Mouse (Mus musculus) cortical plate, adult 2 months (tissue): ENCODE measurements at regions not wholly inside any gene's neighbourhood (a gene's known extent, or its start where the extent isn't known, plus 50 kb on each side); places are given as distances from the start of the nearest gene placed in this dataset.

ENCODE experiments used
- H3K27ac ChIP-seq: fragments of 200-500 bp; 2 replicates; pipeline ENCODE4 v1.5.1; 2012; ENCODE audit warnings: low read length, control low read depth, inconsistent platforms; ENCODE audit not compliant: insufficient read depth
- H3K4me1 ChIP-seq: fragments of 200-500 bp; 2 replicates; pipeline ENCODE4 v1.6.1; 2011; ENCODE audit warnings: low read length; ENCODE audit not compliant: control insufficient read depth, insufficient read depth
- H3K4me3 ChIP-seq: fragments of 200-500 bp; 2 replicates; pipeline ENCODE4 v1.5.1; 2011; ENCODE audit warnings: mild to moderate bottlenecking, low read length, control low read depth; ENCODE audit not compliant: insufficient read depth
- CTCF ChIP-seq: fragments of 200-500 bp; IDR thresholded peaks from 2 replicates; pipeline ENCODE4 v1.5.1; 2011; ENCODE audit warnings: mild to moderate bottlenecking, control low read depth, low read length; ENCODE audit not compliant: insufficient read depth; ENCODE audit errors: extremely low read depth
- POLR2A ChIP-seq: fragments of 200-500 bp; IDR thresholded peaks from 2 replicates; pipeline ENCODE4 v1.6.1; 2011; ENCODE audit warnings: mild to moderate bottlenecking, low read length, control low read depth; ENCODE audit not compliant: insufficient read depth; ENCODE audit errors: extremely low read depth

DNA sequence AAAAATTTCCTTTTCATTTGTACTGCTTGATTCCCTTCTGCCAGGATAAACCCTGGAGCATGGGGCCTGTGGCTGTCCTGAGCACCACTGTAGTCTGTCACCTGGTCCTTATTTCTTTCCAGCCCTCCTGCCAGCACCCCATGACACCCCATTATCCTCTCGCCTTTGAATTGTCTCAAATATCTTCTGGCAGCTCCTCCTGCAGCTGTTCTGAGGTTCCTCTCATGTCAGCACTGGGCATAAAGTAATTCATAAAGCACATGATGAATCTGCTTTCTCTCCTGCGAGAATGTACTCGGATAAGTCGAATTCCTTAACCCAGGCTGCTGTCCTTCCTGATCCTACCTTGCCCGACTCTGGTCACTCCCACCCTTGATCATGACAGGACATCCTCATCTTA is 195.1 kb downstream of the Sec61b start:
- Histone ChIP-seq H3K4me1 (no peaks in the 10 kb centered on the region), H3K27ac (no peak overlapping the region), H3K4me3 (no peak overlapping the region)
- TF ChIP-seq POLR2A, result no peak
- no peak for TF ChIP-seq CTCF

DNA sequence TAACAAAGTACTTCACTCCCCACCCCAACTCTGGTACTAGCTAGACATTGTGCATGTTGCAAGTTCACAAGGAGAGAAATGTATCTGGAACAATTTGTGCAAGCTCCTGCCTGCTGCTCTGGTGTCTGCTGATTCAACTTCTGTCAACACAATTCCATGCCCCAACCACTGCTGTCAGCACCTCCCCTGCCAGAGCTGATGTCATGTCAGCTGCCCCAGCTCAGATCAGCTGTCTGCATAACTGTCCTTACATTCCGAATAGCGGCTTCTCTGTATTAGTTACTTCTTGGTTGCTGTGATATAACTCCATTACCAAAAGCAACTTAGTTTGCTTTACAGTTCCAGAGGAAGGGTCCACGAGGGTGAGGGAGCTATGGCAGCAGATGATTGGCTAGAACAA is 196.0 kb downstream of the Sec61b start:
- H3K4me3 ChIP-seq, result no peak overlapping the region
- H3K27ac ChIP-seq, result no peak overlapping the region
- TF ChIP-seq CTCF (no peak), POLR2A (no peak)
- no peaks in the 10 kb centered on the region for H3K4me1 ChIP-seq

DNA sequence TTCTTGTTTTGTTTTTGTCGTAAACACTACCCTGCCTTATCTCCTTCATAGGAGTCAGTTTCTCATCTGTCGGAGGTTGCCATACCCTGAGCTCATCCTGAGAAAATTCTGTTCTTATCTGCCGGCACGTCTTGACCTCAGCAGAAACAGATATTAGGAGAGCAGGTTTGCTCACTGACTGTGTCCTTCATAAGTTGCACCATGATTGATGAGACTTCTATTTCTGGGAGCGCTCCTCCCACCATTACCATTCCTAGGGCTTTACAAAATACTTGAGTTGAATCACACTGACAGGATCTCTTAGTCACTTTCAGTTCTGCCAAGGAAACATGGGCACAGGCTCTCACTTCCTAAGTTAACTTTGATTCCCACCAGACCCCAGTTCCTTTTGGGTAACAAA is 196.9 kb downstream of the Sec61b start:
- H3K4me1 ChIP-seq, result no peaks in the 10 kb centered on the region
- TF ChIP-seq CTCF (no peak), POLR2A (no peak)
- H3K4me3 ChIP-seq, result no peak overlapping the region
- no peak overlapping the region for H3K27ac ChIP-seq

DNA sequence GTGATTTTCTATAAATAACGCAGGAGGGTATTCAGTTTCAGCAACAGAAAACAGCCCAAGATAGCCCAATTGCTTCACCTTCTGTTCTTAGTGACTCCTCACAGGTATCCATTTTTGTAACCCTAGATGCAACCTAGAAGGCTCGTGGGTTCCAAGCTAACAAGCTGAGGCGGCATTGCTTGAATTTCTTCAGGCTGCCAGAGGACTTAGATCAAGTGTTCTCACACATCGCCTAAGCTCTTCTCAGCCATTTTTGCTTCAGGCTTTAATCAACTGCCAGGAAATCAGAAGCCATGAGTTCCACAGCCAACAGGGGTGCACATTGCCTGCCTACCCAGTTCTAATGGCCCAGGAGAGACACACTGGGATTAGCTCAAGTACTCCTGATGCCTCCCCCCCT is 206.7 kb downstream of the Sec61b start:
- TF ChIP-seq CTCF (no peak), POLR2A (no peak)
- no peaks in the 10 kb centered on the region for H3K4me1 ChIP-seq
- no peak overlapping the region for H3K4me3 ChIP-seq
- H3K27ac ChIP-seq, result no peak overlapping the region

DNA sequence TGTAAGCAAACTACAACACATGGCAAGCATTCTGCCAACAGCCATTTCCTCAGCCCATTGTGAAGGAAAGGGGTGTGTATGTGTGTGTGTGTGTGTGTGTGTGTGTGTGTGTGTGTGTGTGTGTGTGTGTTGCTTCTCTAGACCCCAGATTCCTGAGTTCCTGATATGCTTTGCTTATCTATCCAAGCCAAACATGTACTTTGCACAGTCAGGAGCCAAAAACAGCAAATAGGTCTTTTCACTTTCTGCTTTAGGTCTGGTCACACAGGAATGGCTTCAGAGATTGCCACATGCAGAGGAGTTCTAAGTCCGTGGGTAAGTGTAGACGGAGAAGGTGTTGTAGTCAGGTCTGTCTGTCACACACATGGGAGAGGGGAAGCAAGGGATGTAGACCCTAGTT is 216.7 kb downstream of the Sec61b start:
- no peaks in the 10 kb centered on the region for H3K4me1 ChIP-seq
- H3K27ac ChIP-seq, result no peak overlapping the region
- no peak for TF ChIP-seq CTCF
- no peak for TF ChIP-seq POLR2A
- no peak overlapping the region for H3K4me3 ChIP-seq

DNA sequence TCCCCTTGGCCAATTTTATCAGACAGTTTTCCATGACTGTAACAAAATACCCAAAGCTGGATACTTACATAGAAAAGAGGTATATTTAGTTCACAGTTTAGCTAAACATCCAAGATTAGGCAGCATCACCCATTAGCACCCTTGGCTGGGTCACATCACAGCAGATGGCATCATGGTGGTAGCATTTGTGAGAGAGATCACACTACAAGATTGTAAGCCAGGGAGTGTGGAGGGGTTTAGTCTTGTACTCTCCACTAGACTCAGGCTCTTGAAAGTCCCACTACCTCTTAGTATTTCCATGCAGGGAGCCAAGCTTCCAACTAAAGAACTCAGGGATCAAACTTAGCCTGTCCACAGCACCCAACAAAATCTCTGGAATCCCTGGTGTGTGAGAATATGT is 218.2 kb downstream of the Sec61b start:
- TF ChIP-seq CTCF (no peak), POLR2A (no peak)
- Histone ChIP-seq H3K27ac (no peak overlapping the region), H3K4me1 (no peaks in the 10 kb centered on the region), H3K4me3 (no peak overlapping the region)

DNA sequence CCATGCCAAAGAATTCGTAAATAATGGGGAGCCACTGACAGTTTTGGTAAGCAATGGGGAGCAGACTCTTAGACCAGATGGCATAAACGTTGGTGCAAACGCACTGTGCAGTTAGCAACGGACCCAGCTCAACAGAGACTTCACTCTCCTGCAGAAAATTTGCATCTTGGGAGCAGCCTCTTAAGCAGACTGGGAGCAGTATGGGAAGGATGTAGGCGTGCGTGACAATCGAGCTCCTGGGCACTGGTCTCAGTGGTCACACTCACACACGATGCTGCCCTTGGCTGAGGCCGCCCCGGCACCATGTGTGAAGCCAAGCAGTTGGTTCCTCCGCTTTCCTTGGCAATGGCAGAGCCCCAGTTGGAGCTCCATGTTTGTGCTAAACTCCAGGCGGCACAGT is 218.8 kb downstream of the Sec61b start:
- H3K27ac ChIP-seq, result no peak overlapping the region
- TF ChIP-seq POLR2A (no peak), CTCF (no peak)
- no peaks in the 10 kb centered on the region for H3K4me1 ChIP-seq
- H3K4me3 ChIP-seq, result no peak overlapping the region

DNA sequence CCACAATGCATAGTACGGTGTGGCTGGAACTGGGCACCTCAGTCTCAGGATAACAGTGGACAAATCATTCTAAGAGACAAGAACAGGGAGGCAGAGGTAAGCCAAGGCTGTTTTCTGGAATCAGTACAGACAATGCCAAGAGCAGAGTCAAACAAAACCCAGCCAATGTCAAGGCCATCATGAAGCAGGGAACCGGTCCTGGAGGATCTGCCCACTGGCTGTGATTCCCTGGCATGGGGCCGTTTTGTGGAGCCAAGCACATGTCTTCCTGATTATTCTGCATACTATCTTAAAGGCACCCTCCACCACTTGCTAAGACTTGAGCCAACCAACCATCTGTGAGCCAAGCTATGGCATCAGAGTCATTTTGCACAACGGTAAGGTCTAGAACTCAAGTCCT is 222.6 kb downstream of the Sec61b start:
- H3K4me1 ChIP-seq, result no peaks in the 10 kb centered on the region
- no peak for TF ChIP-seq POLR2A
- no peak for TF ChIP-seq CTCF
- no peak overlapping the region for H3K4me3 ChIP-seq
- H3K27ac ChIP-seq, result no peak overlapping the region

DNA sequence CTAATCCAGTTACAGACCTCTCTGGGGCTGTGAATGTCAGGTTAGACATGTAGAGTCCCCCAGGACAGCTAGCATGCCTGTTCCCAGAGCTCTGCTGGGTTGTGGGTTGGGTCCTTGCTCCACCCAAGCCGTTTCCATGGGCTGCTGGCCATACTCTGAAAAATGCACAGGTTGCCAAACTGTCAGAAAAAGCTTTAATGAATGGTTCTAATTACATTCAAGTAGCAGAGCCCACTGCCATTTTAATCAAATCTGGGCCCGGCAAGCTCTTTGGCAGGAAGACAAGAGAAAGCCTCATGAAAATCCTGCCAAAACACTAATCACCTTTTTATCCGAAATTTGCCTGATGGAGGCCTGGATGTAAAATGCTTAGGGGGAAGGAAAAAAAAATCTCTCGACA is 224.1 kb downstream of the Sec61b start:
- Histone ChIP-seq H3K27ac (no peak overlapping the region), H3K4me3 (no peak overlapping the region), H3K4me1 (no peaks in the 10 kb centered on the region)
- TF ChIP-seq POLR2A, result no peak
- no peak for TF ChIP-seq CTCF

DNA sequence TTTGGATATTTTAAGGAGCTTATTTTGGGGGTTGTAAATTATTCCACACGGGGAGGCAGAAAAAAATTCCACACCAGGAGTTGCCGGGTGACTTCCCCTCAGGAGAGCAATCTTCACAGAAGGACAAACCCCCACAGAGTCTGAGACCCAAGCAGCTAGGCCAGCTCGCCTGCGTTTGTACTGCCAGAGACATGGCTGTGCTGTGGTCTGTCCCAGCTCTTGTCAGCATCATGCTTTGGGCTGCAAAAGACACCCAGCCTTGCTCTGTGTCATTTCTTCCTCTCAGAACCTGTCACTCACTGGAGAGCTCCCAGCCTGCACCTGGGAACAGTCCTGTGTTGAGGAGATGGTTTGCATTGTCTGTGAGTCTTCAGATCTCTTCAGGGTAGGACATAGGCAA is 224.5 kb downstream of the Sec61b start:
- Histone ChIP-seq H3K27ac (no peak overlapping the region), H3K4me3 (no peak overlapping the region), H3K4me1 (no peaks in the 10 kb centered on the region)
- TF ChIP-seq POLR2A (no peak), CTCF (no peak)

DNA sequence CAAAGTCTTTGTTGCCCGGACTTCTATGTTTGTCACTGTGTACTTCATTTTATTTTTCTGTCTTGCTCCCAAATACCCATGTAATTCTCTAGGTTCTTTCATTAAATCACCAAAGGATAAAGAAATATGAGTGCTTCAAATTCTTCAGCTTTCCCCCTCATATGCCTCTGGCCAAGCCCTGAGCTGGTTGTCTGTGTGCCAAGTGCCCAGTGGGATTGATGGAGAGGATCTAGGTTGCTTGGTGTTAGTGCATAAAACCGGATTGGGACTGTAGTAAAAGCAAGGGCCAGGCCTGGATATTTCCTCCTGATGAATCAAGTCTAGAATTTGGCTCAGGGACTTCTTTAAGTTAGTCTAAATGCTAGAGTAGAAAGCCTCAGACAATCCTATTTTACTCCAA is 229.0 kb downstream of the Sec61b start:
- H3K27ac ChIP-seq, result no peak overlapping the region
- H3K4me1 ChIP-seq, result no peaks in the 10 kb centered on the region; the same call in 1 of the 2 replicates
- no peak for TF ChIP-seq CTCF
- TF ChIP-seq POLR2A, result no peak
- H3K4me3 ChIP-seq, result no peak overlapping the region
